Mouse (Mus musculus) T-helper 1 cell (primary cell): Measurements from ENCODE around the gene Tbcc.

Source experiments
- in situ Hi-C: fragments of 300-600 bp; cut with MboI, MseI; formaldehyde crosslinking; loops from one replicate; pipeline ENCODE4 v1.15.1; 2025; ENCODE audit warnings: high pct_unique_total_duplicates

Gene Tbcc

GRCm38 (mm10) chr17:46870204-46870798 lies 20.2 kb upstream of the Tbcc start:
- in situ Hi-C loops: no loop called here

- in situ Hi-C loops: no loop called here
Observed at GRCm38 (mm10) chr17:46870913-46871312, 19.6 kb upstream of the Tbcc start.

- in situ Hi-C loops: no loop called here
Observed at GRCm38 (mm10) chr17:46872806-46873205, 17.7 kb upstream of the Tbcc start.

DNA sequence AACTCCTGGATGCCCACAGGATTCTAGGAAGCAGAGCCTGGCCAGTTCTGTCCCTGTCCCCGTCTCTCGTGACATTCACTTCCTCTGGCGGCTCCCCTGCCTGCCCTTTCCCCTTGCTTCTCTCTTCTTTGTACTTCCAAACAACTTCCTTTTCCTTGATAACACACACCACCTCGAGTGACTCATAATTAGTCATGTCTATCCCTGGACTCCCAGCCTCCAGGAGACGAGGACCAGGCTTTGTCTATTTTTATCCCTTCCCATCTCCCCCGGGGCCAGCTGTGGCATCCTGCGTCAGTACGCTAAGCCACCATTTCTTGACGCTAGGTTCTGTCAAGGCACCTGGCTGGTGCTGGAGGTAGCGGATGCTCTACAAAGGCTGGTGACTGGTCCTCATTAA lies 16.4 kb upstream of the Tbcc start:
- in situ Hi-C loops: no loop called here

DNA sequence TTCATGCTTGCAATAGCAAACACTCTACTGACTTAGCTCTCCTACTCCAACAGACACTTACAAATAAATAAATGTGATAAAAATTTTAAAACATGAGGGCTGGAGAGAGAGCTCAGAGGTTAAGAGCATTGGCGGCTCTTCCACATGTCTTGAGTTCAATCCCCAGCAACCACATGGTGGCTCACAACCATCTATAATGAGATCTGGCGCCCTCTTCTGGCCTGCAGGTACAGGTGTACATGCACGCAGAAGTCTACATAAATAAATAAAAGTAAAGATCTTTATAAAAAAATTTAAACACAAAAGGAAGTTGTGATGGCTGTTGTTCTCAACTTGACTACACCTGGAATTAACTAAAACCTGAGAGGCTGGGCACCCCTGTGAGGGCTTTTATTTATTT lies 14.9 kb upstream of the Tbcc start:
- in situ Hi-C loops: loop anchor here (25.0 kb wide), 1 partner anchor 1537 kb away; the partner anchor contains the start of genes Nfya and Oard1

DNA sequence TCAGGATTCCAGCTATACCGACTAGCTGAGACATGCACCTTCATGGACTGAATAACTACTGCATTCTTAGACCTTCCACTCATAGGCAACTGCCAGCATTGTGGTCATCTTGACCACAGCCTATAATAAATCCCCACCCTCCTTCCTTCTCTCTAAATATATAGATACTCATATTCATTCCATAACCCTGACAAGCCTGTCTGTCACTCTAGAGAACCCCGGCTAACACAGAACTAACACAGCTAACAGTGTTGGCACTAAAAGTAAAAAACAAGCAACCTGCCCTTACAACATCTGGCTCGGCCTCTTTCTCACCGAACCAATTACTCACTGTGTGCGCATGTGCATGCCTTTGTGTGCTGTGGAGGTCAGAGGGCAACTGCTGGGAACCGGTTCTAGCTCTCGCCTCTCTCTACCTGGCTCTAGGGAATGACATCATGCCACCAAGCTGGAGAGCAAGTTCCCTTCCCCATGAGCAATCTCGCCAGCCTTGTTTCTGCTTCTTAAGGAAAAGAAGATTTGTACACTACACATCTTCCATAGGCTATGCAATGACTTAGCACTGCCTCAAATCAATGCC lies 14.0 kb upstream of the Tbcc start:
- in situ Hi-C loops: loop anchor here (25.0 kb wide), 1 partner anchor 1536 kb away; the partner anchor contains the start of genes Nfya and Oard1

DNA sequence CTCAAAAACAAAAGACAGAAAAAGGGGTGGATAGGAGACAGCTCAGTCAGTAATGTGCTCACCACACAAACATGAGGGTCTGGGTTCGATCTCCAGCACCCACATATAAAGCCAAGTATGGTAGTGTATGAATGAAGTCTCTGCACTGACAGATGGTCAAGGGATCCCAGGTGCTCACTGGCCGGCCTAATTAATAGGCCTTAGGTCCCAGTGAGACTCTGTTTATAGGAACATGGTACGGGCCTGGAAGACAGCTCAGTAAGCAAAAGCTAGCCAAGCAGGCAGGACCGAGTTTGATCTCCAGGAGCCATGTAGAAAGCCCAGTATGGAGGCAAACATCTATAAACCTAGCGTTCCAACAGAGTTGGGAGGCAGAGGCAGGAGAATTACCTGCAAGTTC lies 13.4 kb upstream of the Tbcc start:
- in situ Hi-C loops: loop anchor here (25.0 kb wide), 1 partner anchor 1535 kb away; the partner anchor contains the start of genes Nfya and Oard1

GRCm38 (mm10) chr17:46879841-46880311 lies 10.6 kb upstream of the Tbcc start:
- in situ Hi-C loops: loop anchor here (5.0 to 25.0 kb wide), 3 partner anchors 88 to 1532 kb away; partner anchors contain the start of genes Nfya, Oard1 and Pex6

DNA sequence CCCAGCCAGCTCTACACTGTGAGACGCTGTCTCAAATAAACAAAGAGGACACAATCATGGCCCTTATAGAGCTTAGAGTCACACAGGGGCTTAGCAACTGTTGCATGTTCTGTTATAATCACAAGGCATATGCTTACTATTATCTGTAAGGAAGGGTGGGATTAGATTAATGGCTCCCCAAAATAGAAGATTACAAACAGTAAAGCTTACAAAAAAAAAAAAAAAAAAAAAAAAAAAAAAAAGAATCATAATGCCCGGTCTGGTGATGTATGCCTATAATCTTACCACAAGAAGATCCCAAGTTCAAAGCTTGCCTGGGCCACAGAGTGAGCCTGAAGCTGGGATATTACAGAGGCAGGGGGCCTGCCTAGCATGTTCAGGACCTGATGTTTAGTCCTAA lies 10.2 kb upstream of the Tbcc start:
- in situ Hi-C loops: loop anchor here (5.0 to 25.0 kb wide), 3 partner anchors 88 to 1532 kb away; partner anchors contain the start of genes Nfya, Oard1 and Pex6

DNA sequence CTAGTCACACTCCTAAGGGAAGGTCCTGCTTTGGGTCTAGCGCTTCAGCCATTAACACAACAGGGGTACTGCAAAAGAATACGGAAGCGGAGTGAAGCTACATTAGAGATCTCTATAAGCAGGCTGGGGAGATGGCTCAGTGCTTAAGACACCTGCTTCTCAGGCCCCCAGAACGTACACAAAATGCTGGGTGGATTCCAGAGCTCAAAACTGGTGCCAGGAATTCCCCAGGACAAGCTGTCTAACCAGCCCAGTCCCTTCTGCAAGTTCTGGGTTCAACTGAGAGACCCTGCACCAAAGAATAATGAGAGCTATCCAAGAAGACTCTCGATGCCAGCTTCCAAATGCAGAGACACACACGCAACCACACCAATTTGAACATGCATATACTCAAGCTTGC lies 8.8 kb upstream of the Tbcc start:
- in situ Hi-C loops: loop anchor here (5.0 to 25.0 kb wide), 3 partner anchors 89 to 1531 kb away; partner anchors contain the start of genes Nfya, Oard1 and Pex6

- in situ Hi-C loops: loop anchor here (5.0 to 25.0 kb wide), 3 partner anchors 91 to 1529 kb away; partner anchors contain the start of genes Nfya, Oard1 and Pex6
Observed at GRCm38 (mm10) chr17:46883107-46883506, 7.4 kb upstream of the Tbcc start.

- in situ Hi-C loops: loop anchor here (5.0 to 25.0 kb wide), 3 partner anchors 92 to 1528 kb away; partner anchors contain the start of genes Nfya, Oard1 and Pex6
Observed at GRCm38 (mm10) chr17:46884766-46885165, 5.7 kb upstream of the Tbcc start.

GRCm38 (mm10) chr17:46885218-46885909 lies 5.1 kb upstream of the Tbcc start:
- in situ Hi-C loops: loop anchor here (10.0 to 25.0 kb wide), 2 partner anchors 171 to 1527 kb away; partner anchors contain the start of genes Nfya, Oard1 and Pex6

DNA sequence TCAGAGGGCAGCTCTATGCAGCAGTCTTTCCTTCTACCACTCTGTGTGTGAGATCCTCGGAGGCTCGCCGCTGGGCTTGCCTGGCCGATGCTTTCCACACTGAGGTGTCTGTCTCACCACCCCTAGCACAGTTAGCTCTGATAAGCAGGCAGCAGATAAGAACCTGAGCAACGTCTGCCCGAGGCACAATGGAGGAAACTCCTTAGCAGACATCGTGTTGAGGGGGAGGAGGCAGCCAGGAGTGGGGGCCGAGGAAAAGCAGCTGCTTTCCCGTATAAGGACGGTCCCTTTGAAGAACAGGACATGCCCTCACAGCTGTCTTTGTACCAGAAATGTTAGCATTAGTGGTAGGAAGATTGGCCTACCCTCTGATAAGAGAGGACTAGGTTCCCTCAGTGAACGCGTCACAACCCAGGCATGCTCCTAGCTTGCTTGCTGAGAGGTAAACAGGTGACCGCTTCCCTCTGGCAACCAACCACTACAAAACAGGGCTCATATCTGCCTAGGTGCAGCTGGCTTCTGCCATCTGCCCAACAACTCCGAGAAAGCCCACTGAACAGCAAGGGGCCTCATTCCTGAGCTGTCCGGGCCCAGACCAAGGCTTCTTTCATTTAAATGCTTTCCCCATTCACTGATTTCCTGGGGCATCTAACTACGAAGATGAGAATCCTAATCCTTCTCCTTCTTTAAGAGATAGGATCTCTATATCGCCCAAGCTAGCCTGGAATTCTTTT lies 4.4 kb upstream of the Tbcc start:
- in situ Hi-C loops: loop anchor here (10.0 to 25.0 kb wide), 2 partner anchors 171 to 1526 kb away; partner anchors contain the start of genes Nfya, Oard1 and Pex6

- in situ Hi-C loops: loop anchor here (10.0 to 25.0 kb wide), 2 partner anchors 174 to 1524 kb away; partner anchors contain the start of genes Nfya, Oard1 and Pex6
Observed at GRCm38 (mm10) chr17:46888511-46889212, 1.8 kb upstream of the Tbcc start.

DNA sequence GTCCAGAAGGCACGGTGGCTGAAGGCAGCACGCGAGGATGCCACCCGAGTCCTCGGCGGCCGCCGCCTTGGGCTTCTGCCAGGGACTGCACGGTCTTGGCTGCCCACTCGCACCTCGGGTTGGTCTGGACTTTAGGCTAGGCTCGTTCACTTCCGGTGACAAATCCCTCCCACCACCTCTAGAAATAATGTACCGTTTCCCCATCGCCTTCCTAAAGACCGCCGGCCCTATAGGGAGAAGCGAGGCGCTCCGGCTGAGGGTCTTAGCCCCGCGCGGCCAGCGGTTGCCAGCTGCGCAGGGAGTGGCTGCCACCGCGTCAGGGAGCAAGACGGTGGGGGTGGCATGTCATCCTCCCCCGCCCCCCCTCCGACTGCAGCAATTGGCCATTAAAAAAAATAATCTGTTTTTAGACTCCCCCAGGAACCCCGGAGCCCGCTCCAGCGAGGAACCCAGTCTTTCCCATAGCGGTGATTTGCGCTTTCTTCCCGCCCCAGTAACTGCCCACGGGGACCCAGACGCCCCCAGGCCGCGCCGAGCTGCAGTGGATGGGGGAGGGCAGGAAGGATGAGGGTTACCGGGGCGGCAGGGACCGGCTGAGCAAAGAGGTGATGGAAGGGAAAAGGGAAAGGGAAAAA lies 917 bp upstream of the Tbcc start:
- in situ Hi-C loops: loop anchor here (10.0 to 25.0 kb wide), 2 partner anchors 175 to 1523 kb away; partner anchors contain the start of genes Nfya, Oard1 and Pex6

DNA sequence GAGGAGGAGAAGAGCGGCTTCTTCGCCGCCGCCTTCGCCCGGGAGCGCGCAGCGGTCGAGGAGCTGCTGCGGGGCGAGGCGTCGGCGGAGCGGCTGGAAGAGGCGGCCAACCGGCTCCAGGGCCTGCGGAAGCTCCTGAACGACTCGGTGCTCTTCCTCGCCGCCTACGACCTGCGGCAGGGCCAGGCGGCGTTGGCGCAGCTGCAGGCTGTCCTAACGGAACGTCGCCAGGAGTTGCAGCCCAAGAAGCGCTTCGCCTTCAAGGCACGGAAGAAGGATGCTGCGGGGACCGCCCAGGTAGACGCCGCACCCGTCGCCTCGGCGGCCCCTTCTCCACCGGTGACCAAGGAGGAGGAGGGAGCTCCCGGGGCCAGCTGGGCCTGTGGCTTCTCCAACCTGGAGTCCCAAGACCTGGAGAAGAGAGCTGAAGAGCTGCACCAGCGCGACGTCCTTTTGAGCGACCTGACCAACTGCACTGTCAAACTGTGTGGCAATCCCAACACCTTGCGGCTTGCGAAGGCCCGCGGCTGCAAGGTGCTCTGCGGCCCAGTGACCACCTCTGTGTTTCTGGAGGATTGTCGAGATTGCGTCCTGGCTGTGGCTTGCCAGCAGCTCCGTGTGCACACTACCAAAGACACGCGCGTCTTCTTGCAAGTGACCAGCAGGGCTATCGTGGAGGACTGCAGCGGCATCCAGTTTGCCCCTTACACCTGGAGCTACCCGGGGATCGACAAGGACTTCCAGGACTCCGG lies 535 bp downstream of the Tbcc start:
- in situ Hi-C loops: loop anchor here (25.0 kb wide), 1 partner anchor 1521 kb away; the partner anchor contains the start of genes Nfya and Oard1

DNA sequence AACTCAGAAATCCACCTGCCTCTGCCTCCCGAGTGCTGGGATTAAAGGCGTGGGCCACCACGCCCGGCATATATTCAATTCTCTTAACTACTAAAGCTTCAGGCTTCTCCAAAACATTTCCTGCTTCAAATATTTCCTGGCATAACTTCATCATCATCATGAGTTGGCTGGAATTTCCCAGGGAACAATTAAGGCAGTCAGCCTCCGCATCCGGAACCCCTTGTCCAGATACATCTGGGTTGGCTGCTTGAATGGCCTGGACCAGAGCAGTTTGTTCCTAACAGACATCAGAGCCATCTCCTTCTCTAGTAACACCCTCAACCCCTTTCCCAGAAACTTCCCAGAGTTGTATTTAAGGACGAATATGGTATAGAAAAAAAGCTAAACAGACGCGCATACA lies 4.9 kb downstream of the Tbcc start:
- in situ Hi-C loops: loop anchor here (25.0 kb wide), 1 partner anchor 1517 kb away; the partner anchor contains the start of genes Nfya and Oard1
